Mouse (Mus musculus): ENCODE results near the gene Large2. TPM values are rescaled to one million over a fixed set of nuclear protein-coding genes. Genes with fewer than 3 reads are reported as not detected.

Large2 gene
- polyA plus RNA-seq, 1 experiment from 2014 or later, result 11.1 TPM

DNA sequence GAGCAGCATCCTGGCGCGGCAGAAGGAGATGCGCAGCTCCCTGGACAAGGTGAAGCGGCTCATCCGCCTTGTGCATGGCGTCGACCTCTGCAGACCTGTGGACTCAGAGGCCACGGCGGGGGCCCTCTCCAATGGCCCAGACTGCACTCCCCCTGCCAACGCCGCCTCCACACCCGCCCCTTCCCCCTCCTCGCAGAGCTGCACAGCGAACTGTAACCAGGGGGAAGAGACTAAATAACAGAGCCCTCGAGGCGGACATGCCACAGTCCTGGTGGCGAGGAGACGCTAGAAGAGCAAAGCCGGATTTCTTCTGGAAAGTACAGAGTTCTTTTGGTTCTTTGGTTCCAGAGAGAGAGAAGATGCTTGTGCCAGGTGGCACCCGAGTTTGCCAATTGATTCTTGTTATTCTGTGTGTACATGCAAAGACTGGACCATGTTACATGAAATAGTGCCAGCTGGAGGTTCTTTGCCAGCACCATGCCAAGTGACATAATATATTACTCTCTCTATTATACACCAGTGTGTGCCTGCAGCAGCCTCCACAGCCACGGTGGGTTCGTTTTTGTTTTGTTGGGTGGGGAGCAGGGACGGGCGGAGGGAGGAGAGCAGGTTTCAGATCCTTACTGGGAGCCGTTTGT lies 14.4 kb downstream of the Large2 start:
- Histone ChIP-seq H3K27ac (replicated peaks; ENCODE audit: low read depth, low read length) (no peak overlapping the region), H3K27me3 (replicated peaks; ENCODE audit: control insufficient read depth, insufficient read depth, low read length) (no peaks in the 10 kb centered on the region), H3K4me3 (ENCODE audit: low read depth, low read length) (no peak overlapping the region), H3K9me3 (ENCODE audit: control insufficient read depth, low read length) (no peaks in the 10 kb centered on the region), H3K36me3 (ENCODE audit: control insufficient read depth, insufficient read depth, low read length) (peaks cover 72% of the 10 kb centered on the region), H3K4me2 (ENCODE audit: low read depth, low read length) (no peak overlapping the region), H3K4me1 (ENCODE audit: control insufficient read depth, insufficient read depth, low read length) (no peaks in the 10 kb centered on the region), H3K9ac (ENCODE audit: low read depth, low read length) (no peak overlapping the region)
- DNase-seq (ENCODE audit: low spot score) (no peak), ATAC-seq (ENCODE audit: low read depth) (no peak)
- WGBS, result 75% methylated on average over 23 of the region's 25 CpGs

DNA sequence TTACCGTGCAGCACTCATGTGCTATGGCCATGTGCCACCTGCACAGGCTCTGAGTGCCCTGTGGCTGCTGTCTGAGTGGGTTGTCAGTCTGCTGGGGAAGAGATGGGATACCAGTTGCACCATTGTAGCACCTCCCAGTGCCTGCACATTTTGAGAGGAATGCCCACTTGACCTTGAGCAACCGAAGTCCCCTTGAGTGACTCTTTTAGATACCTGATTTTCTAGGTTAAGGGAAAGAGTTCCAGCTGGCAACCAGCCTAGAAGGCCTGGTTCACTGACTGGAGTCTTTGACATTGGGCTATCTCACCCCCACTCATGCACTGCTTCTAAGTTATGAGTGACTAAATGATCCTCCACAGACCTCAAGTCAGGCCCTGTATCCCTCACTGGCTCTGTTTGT lies 15.4 kb downstream of the Large2 start:
- Histone ChIP-seq H3K4me2 (ENCODE audit: low read depth, low read length) (no peak overlapping the region), H3K4me1 (ENCODE audit: control insufficient read depth, insufficient read depth, low read length) (no peaks in the 10 kb centered on the region), H3K27me3 (replicated peaks; ENCODE audit: control insufficient read depth, insufficient read depth, low read length) (no peaks in the 10 kb centered on the region), H3K36me3 (ENCODE audit: control insufficient read depth, insufficient read depth, low read length) (peaks cover 77% of the 10 kb centered on the region), H3K27ac (replicated peaks; ENCODE audit: low read depth, low read length) (no peak overlapping the region), H3K9me3 (ENCODE audit: control insufficient read depth, low read length) (no peaks in the 10 kb centered on the region), H3K4me3 (ENCODE audit: low read depth, low read length) (no peak overlapping the region), H3K9ac (ENCODE audit: low read depth, low read length) (no peak overlapping the region)
- ATAC-seq (ENCODE audit: low read depth), result no peak
- 89% methylated on average over 2 of the region's 2 CpGs for whole genome bisulfite sequencing
- DNase-seq (ENCODE audit: low spot score), result no peak

GRCm38 (mm10) chr2:92354224-92354623 lies 20.4 kb downstream of the Large2 start:
- WGBS, result 53% methylated on average over 6 of the region's 6 CpGs
- H3K9ac ChIP-seq (ENCODE audit: low read depth, low read length), result no peak overlapping the region
- H3K4me1 ChIP-seq (ENCODE audit: control insufficient read depth, insufficient read depth, low read length), result no peaks in the 10 kb centered on the region
- no peaks in the 10 kb centered on the region for H3K9me3 ChIP-seq (ENCODE audit: control insufficient read depth, low read length)
- DNase-seq (ENCODE audit: low spot score), result no peak
- H3K36me3 ChIP-seq (ENCODE audit: control insufficient read depth, insufficient read depth, low read length), result peaks cover 75% of the 10 kb centered on the region
- no peak overlapping the region for H3K27ac ChIP-seq (replicated peaks; ENCODE audit: low read depth, low read length)
- no peak for ATAC-seq (ENCODE audit: low read depth)
- no peaks in the 10 kb centered on the region for H3K27me3 ChIP-seq (replicated peaks; ENCODE audit: control insufficient read depth, insufficient read depth, low read length)
- H3K4me3 ChIP-seq (ENCODE audit: low read depth, low read length), result no peak overlapping the region
- no peak overlapping the region for H3K4me2 ChIP-seq (ENCODE audit: low read depth, low read length)

- Histone ChIP-seq H3K9me3 (ENCODE audit: control insufficient read depth, low read length) (no peaks in the 10 kb centered on the region), H3K4me2 (ENCODE audit: low read depth, low read length) (no peak overlapping the region), H3K27me3 (replicated peaks; ENCODE audit: control insufficient read depth, insufficient read depth, low read length) (no peaks in the 10 kb centered on the region), H3K36me3 (ENCODE audit: control insufficient read depth, insufficient read depth, low read length) (peaks cover 75% of the 10 kb centered on the region), H3K4me3 (ENCODE audit: low read depth, low read length) (no peak overlapping the region), H3K9ac (ENCODE audit: low read depth, low read length) (no peak overlapping the region), H3K4me1 (ENCODE audit: control insufficient read depth, insufficient read depth, low read length) (no peaks in the 10 kb centered on the region), H3K27ac (replicated peaks; ENCODE audit: low read depth, low read length) (no peak overlapping the region)
- DNase-seq (ENCODE audit: low spot score), result no peak
- no peak for ATAC-seq (ENCODE audit: low read depth)
- WGBS, result 57% methylated on average over 5 of the region's 5 CpGs
Measured at GRCm38 (mm10) chr2:92353402-92353801, 21.3 kb downstream of the Large2 start.

- ATAC-seq (ENCODE audit: low read depth) (no peak), DNase-seq (ENCODE audit: low spot score) (no peak)
- Histone ChIP-seq H3K27ac (replicated peaks; ENCODE audit: low read depth, low read length) (no peak overlapping the region), H3K4me2 (ENCODE audit: low read depth, low read length) (no peak overlapping the region), H3K27me3 (replicated peaks; ENCODE audit: control insufficient read depth, insufficient read depth, low read length) (no peaks in the 10 kb centered on the region), H3K36me3 (ENCODE audit: control insufficient read depth, insufficient read depth, low read length) (peaks cover 75% of the 10 kb centered on the region), H3K9me3 (ENCODE audit: control insufficient read depth, low read length) (no peaks in the 10 kb centered on the region), H3K4me3 (ENCODE audit: low read depth, low read length) (no peak overlapping the region), H3K9ac (ENCODE audit: low read depth, low read length) (no peak overlapping the region), H3K4me1 (ENCODE audit: control insufficient read depth, insufficient read depth, low read length) (no peaks in the 10 kb centered on the region)
- WGBS, result 58% methylated on average over 5 of the region's 5 CpGs
Measured at GRCm38 (mm10) chr2:92350686-92351085, 24.0 kb downstream of the Large2 start.

DNA sequence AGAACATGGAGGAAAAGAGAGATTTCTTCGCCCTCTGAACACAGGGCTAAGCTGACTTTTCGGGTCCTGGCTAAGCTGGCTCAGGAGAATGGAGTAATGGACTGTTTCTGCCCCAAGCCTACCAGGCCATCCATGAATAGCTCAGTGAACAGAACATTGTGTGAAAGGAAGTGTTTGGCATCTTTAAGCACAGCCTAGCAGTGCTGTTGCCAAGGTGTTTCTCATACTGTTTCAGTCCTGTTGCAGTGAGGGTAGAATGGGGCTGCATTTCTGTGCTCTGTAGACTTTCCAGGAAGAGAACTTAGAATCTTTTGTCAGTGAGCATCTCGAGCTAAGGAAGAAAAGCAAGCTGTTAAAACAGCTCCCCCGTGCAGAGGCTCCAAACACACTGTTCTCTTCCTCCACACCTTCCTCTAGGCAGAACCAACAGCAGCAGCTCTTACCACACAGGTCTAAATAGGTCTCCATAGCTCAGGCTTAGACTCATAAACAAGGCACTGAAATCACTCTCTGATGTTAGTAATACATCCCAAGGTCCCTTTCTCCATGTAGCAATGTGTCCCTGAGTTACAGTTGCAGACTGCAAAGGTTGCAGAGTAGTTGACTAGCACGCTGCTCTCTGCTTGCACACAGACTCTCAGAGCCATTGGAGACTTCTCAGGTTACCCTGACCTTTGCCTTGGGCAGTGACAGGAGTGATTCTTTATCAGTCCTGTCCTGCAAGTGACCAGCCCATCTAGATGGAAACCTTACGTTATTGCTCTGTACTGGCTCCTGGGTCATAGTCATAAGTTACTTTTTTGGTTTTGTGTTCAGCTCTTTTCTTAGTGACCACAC lies 24.9 kb downstream of the Large2 start:
- DNase-seq (ENCODE audit: low spot score) (no peak), ATAC-seq (ENCODE audit: low read depth) (no peak)
- no peak overlapping the region for H3K27ac ChIP-seq (replicated peaks; ENCODE audit: low read depth, low read length)
- H3K4me2 ChIP-seq (ENCODE audit: low read depth, low read length), result no peak overlapping the region
- H3K27me3 ChIP-seq (replicated peaks; ENCODE audit: control insufficient read depth, insufficient read depth, low read length), result no peaks in the 10 kb centered on the region
- H3K9me3 ChIP-seq (ENCODE audit: control insufficient read depth, low read length), result no peaks in the 10 kb centered on the region
- H3K4me1 ChIP-seq (ENCODE audit: control insufficient read depth, insufficient read depth, low read length), result no peaks in the 10 kb centered on the region
- no peak overlapping the region for H3K9ac ChIP-seq (ENCODE audit: low read depth, low read length)
- 60% methylated on average over 6 of the region's 6 CpGs for whole genome bisulfite sequencing
- H3K4me3 ChIP-seq (ENCODE audit: low read depth, low read length), result no peak overlapping the region
- H3K36me3 ChIP-seq (ENCODE audit: control insufficient read depth, insufficient read depth, low read length), result peaks cover 78% of the 10 kb centered on the region

- Histone ChIP-seq H3K36me3 (ENCODE audit: control insufficient read depth, insufficient read depth, low read length) (peaks cover 71% of the 10 kb centered on the region), H3K4me3 (ENCODE audit: low read depth, low read length) (no peak overlapping the region), H3K4me1 (ENCODE audit: control insufficient read depth, insufficient read depth, low read length) (no peaks in the 10 kb centered on the region), H3K9ac (ENCODE audit: low read depth, low read length) (no peak overlapping the region), H3K9me3 (ENCODE audit: control insufficient read depth, low read length) (no peaks in the 10 kb centered on the region), H3K27me3 (replicated peaks; ENCODE audit: control insufficient read depth, insufficient read depth, low read length) (no peaks in the 10 kb centered on the region), H3K27ac (replicated peaks; ENCODE audit: low read depth, low read length) (no peak overlapping the region), H3K4me2 (ENCODE audit: low read depth, low read length) (no peak overlapping the region)
- ATAC-seq (ENCODE audit: low read depth) (no peak), DNase-seq (ENCODE audit: low spot score) (no peak)
- WGBS, result 94% methylated on average over 2 of the region's 2 CpGs
Measured at GRCm38 (mm10) chr2:92347191-92347590, 27.5 kb downstream of the Large2 start.

DNA sequence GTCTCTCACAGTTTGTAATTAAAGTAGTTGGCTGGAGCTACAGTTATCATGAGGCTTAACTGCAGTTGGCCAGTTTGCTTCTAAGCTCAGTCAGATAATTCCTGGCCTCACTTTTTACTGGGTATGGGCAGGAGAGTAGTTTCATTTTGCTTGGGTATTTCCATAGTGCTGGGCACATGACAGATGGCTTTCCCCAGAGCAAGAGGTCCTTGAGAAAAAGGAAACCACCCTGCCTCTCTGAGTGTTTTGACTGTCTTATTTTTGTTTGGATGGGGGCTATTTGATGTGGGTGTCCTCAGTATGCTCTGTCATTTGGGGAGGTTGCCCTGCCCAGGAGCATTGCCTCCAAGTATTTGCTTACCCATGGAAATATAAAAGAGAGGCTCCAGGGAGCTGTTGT lies 32.3 kb downstream of the Large2 start:
- no peak overlapping the region for H3K4me3 ChIP-seq (ENCODE audit: low read depth, low read length)
- no peaks in the 10 kb centered on the region for H3K27me3 ChIP-seq (replicated peaks; ENCODE audit: control insufficient read depth, insufficient read depth, low read length)
- no peak for DNase-seq (ENCODE audit: low spot score)
- H3K4me1 ChIP-seq (ENCODE audit: control insufficient read depth, insufficient read depth, low read length), result no peaks in the 10 kb centered on the region
- H3K27ac ChIP-seq (replicated peaks; ENCODE audit: low read depth, low read length), result no peak overlapping the region
- H3K9ac ChIP-seq (ENCODE audit: low read depth, low read length), result no peak overlapping the region
- H3K9me3 ChIP-seq (ENCODE audit: control insufficient read depth, low read length), result no peaks in the 10 kb centered on the region
- H3K4me2 ChIP-seq (ENCODE audit: low read depth, low read length), result no peak overlapping the region
- no peak for ATAC-seq (ENCODE audit: low read depth)
- peaks cover 53% of the 10 kb centered on the region for H3K36me3 ChIP-seq (ENCODE audit: control insufficient read depth, insufficient read depth, low read length)

GRCm38 (mm10) chr2:92331871-92332270 lies 42.8 kb downstream of the Large2 start:
- H3K27me3 ChIP-seq (replicated peaks; ENCODE audit: control insufficient read depth, insufficient read depth, low read length), result no peaks in the 10 kb centered on the region
- H3K4me3 ChIP-seq (ENCODE audit: low read depth, low read length), result no peak overlapping the region
- no peaks in the 10 kb centered on the region for H3K4me1 ChIP-seq (ENCODE audit: control insufficient read depth, insufficient read depth, low read length)
- DNase-seq (ENCODE audit: low spot score) (no peak), ATAC-seq (ENCODE audit: low read depth) (no peak)
- 93% methylated on average over 2 of the region's 2 CpGs for WGBS
- H3K9me3 ChIP-seq (ENCODE audit: control insufficient read depth, low read length), result no peaks in the 10 kb centered on the region
- H3K9ac ChIP-seq (ENCODE audit: low read depth, low read length), result no peak overlapping the region
- peaks cover 89% of the 10 kb centered on the region for H3K36me3 ChIP-seq (ENCODE audit: control insufficient read depth, insufficient read depth, low read length)
- no peak overlapping the region for H3K4me2 ChIP-seq (ENCODE audit: low read depth, low read length)
- H3K27ac ChIP-seq (replicated peaks; ENCODE audit: low read depth, low read length), result no peak overlapping the region
